Mouse (Mus musculus): Measurements from ENCODE around the gene Prkab2.

GRCm38 (mm10) chr3:97653781-97654180 lies 4.2 kb upstream of the Prkab2 start:
- no peak for TF ChIP-seq CTCF (IDR thresholded peaks at IDR 0.05; ENCODE audit: low read depth, low read length)
- no peak for TF ChIP-seq GATA1 (IDR thresholded peaks at IDR 0.05; ENCODE audit: borderline replicate concordance, low read length)
- no peak for TF ChIP-seq GATA2 (IDR thresholded peaks at IDR 0.05; ENCODE audit: borderline replicate concordance, low read depth, low read length)
- TF ChIP-seq TAL1 (conservative IDR thresholded peaks at IDR 0.05; ENCODE audit: low read depth, low read length): no peak
